Mouse (Mus musculus): ENCODE measurements around the gene Dhdh. TPM values are rescaled to one million over a fixed set of nuclear protein-coding genes. Genes with fewer than 3 reads are reported as not detected.

Gene Dhdh
- polyA plus RNA-seq, 1 experiment from 2014 or later = 3.2 TPM

DNA sequence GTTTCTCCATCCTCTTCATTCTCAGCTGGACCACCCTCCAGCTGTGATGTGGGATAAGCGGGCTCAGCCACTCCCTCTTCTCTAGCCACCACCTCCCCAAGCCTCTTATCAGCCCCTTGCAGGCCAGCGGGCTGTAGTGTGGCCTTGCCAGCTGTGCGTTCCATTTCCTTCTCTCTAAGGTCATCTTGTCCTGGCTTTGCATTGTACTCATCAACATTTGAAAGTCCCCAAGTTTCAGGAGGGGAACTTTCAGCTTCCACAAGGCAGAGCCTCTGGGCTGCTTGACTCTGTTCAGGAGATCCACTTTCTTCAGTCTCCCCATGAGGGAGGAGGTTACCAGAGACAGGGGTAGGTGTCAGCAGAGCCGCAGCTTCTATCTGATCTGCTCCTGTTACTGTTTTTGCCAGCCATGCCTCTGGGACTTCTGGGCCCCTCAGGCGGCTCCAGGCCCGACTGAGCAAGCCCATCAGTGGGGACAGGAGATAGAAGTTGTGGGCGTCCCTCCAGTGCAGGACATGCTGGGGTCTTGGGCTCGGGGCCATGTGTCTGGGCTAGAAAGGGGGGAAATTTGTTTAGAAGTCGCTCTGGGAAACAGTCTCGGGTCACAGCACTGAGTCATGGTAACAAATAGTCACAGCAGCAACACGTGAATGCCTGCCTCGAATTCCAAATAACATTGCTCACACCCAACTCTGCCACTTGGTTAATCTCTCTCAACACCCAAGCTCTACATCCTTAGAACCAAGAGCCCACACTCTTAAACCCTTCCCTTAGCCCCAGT, 36.4 kb upstream of the Dhdh start:
- peak overlapping the region; percentile 94 for H3K27ac ChIP-seq (replicated peaks; ENCODE audit: low read depth, low read length)
- H3K4me1 ChIP-seq (ENCODE audit: control insufficient read depth, insufficient read depth, low read length) = peaks cover 21% of the 10 kb centered on the region
- H3K4me2 ChIP-seq (ENCODE audit: low read depth, low read length) = peak overlapping the region; percentile 94
- H3K4me3 ChIP-seq (ENCODE audit: low read depth, low read length) = peak overlapping the region; percentile 77
- H3K9me3 ChIP-seq (ENCODE audit: control insufficient read depth, low read length) = no peaks in the 10 kb centered on the region
- H3K36me3 ChIP-seq (ENCODE audit: control insufficient read depth, insufficient read depth, low read length) = peaks cover 10% of the 10 kb centered on the region; the same call in 1 of the 2 replicates
- ATAC-seq (ENCODE audit: low read depth) = no peak
- WGBS = 25% methylated on average over 9 of the region's 12 CpGs
- no peak for DNase-seq (ENCODE audit: low spot score)
- no peaks in the 10 kb centered on the region for H3K27me3 ChIP-seq (replicated peaks; ENCODE audit: control insufficient read depth, insufficient read depth, low read length)
- H3K9ac ChIP-seq (ENCODE audit: low read depth, low read length) = peak overlapping the region; percentile 89

GRCm38 (mm10) chr7:45523678-45524170, 35.1 kb upstream of the Dhdh start:
- Histone ChIP-seq H3K27ac (replicated peaks; ENCODE audit: low read depth, low read length) (no peak overlapping the region), H3K4me3 (ENCODE audit: low read depth, low read length) (no peak overlapping the region), H3K4me2 (ENCODE audit: low read depth, low read length) (peak overlapping the region; percentile 13), H3K9me3 (ENCODE audit: control insufficient read depth, low read length) (no peaks in the 10 kb centered on the region), H3K36me3 (ENCODE audit: control insufficient read depth, insufficient read depth, low read length) (peaks cover 10% of the 10 kb centered on the region; the same call in 1 of the 2 replicates), H3K9ac (ENCODE audit: low read depth, low read length) (no peak overlapping the region), H3K27me3 (replicated peaks; ENCODE audit: control insufficient read depth, insufficient read depth, low read length) (no peaks in the 10 kb centered on the region), H3K4me1 (ENCODE audit: control insufficient read depth, insufficient read depth, low read length) (peaks cover 17% of the 10 kb centered on the region)
- DNase-seq (ENCODE audit: low spot score) (no peak), ATAC-seq (ENCODE audit: low read depth) (no peak)
- 88% methylated on average over 13 of the region's 13 CpGs for WGBS

GRCm38 (mm10) chr7:45522957-45523676, 34.5 kb upstream of the Dhdh start:
- no peak for ATAC-seq (ENCODE audit: low read depth)
- Histone ChIP-seq H3K27ac (replicated peaks; ENCODE audit: low read depth, low read length) (no peak overlapping the region), H3K4me1 (ENCODE audit: control insufficient read depth, insufficient read depth, low read length) (peaks cover 17% of the 10 kb centered on the region), H3K4me2 (ENCODE audit: low read depth, low read length) (peak overlapping the region; percentile 13), H3K36me3 (ENCODE audit: control insufficient read depth, insufficient read depth, low read length) (peaks cover 10% of the 10 kb centered on the region; the same call in 1 of the 2 replicates), H3K4me3 (ENCODE audit: low read depth, low read length) (no peak overlapping the region), H3K27me3 (replicated peaks; ENCODE audit: control insufficient read depth, insufficient read depth, low read length) (no peaks in the 10 kb centered on the region), H3K9ac (ENCODE audit: low read depth, low read length) (no peak overlapping the region), H3K9me3 (ENCODE audit: control insufficient read depth, low read length) (no peaks in the 10 kb centered on the region)
- no peak for DNase-seq (ENCODE audit: low spot score)
- WGBS = 67% methylated on average over 18 of the region's 18 CpGs

- H3K4me3 ChIP-seq (ENCODE audit: low read depth, low read length) = peak overlapping the region; percentile 42
- ATAC-seq (ENCODE audit: low read depth) (no peak), DNase-seq (ENCODE audit: low spot score) (no peak)
- H3K9ac ChIP-seq (ENCODE audit: low read depth, low read length) = peak overlapping the region; percentile 54; the same call in 1 of the 2 replicates
- peak overlapping the region; percentile 86 for H3K27ac ChIP-seq (replicated peaks; ENCODE audit: low read depth, low read length)
- H3K9me3 ChIP-seq (ENCODE audit: control insufficient read depth, low read length) = no peaks in the 10 kb centered on the region
- peak overlapping the region; percentile 53 for H3K4me2 ChIP-seq (ENCODE audit: low read depth, low read length)
- peaks cover 17% of the 10 kb centered on the region for H3K4me1 ChIP-seq (ENCODE audit: control insufficient read depth, insufficient read depth, low read length)
- WGBS = 58% methylated on average over 16 of the region's 16 CpGs
- H3K27me3 ChIP-seq (replicated peaks; ENCODE audit: control insufficient read depth, insufficient read depth, low read length) = no peaks in the 10 kb centered on the region
- peaks cover 10% of the 10 kb centered on the region; the same call in 1 of the 2 replicates for H3K36me3 ChIP-seq (ENCODE audit: control insufficient read depth, insufficient read depth, low read length)
These were observed 33.7 kb upstream of the Dhdh start for GRCm38 (mm10) chr7:45522194-45522752.

DNA sequence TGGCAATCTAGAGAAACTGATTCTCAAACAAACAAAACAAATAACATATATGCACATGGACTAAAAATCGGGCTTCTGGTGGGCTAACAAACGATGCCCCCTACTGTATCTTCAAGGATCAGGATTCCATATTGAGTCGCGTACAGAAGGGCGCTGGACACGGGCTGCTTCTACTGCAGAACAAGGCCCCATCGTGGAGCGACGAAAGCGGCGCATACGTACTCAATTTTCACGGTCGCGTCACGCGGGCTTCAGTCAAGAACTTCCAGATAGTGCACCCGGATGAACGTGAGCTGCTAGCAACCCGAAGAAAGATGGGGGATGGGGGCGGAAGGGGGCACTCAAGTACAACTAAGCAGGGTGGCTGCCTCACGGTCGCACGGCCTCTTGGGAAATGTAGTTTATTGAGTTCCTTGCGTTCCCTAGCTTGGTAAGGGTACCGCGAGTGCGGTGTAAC, 33.2 kb upstream of the Dhdh start:
- H3K9ac ChIP-seq (ENCODE audit: low read depth, low read length) = peak overlapping the region; percentile 54
- peak overlapping the region; percentile 42 for H3K4me3 ChIP-seq (ENCODE audit: low read depth, low read length)
- no peaks in the 10 kb centered on the region for H3K9me3 ChIP-seq (ENCODE audit: control insufficient read depth, low read length)
- ATAC-seq (ENCODE audit: low read depth) = peak; percentile 83
- peaks cover 10% of the 10 kb centered on the region; the same call in 1 of the 2 replicates for H3K36me3 ChIP-seq (ENCODE audit: control insufficient read depth, insufficient read depth, low read length)
- H3K4me1 ChIP-seq (ENCODE audit: control insufficient read depth, insufficient read depth, low read length) = peaks cover 17% of the 10 kb centered on the region
- peak overlapping the region; percentile 53 for H3K4me2 ChIP-seq (ENCODE audit: low read depth, low read length)
- peak overlapping the region; percentile 86 for H3K27ac ChIP-seq (replicated peaks; ENCODE audit: low read depth, low read length)
- peak; percentile 98 for DNase-seq (ENCODE audit: low spot score)
- H3K27me3 ChIP-seq (replicated peaks; ENCODE audit: control insufficient read depth, insufficient read depth, low read length) = no peaks in the 10 kb centered on the region
- under 1% methylated on average over 28 of the region's 28 CpGs for WGBS

- Histone ChIP-seq H3K4me2 (ENCODE audit: low read depth, low read length) (no peak overlapping the region), H3K36me3 (ENCODE audit: control insufficient read depth, insufficient read depth, low read length) (peaks cover 10% of the 10 kb centered on the region; the same call in 1 of the 2 replicates), H3K4me3 (ENCODE audit: low read depth, low read length) (no peak overlapping the region), H3K27ac (replicated peaks; ENCODE audit: low read depth, low read length) (no peak overlapping the region), H3K27me3 (replicated peaks; ENCODE audit: control insufficient read depth, insufficient read depth, low read length) (no peaks in the 10 kb centered on the region), H3K9ac (ENCODE audit: low read depth, low read length) (no peak overlapping the region), H3K9me3 (ENCODE audit: control insufficient read depth, low read length) (no peaks in the 10 kb centered on the region), H3K4me1 (ENCODE audit: control insufficient read depth, insufficient read depth, low read length) (peaks cover 17% of the 10 kb centered on the region)
- WGBS = 87% methylated on average over 7 of the region's 7 CpGs
- DNase-seq (ENCODE audit: low spot score) (no peak), ATAC-seq (ENCODE audit: low read depth) (no peak)
These were observed 32.0 kb upstream of the Dhdh start for GRCm38 (mm10) chr7:45520605-45521004.

DNA sequence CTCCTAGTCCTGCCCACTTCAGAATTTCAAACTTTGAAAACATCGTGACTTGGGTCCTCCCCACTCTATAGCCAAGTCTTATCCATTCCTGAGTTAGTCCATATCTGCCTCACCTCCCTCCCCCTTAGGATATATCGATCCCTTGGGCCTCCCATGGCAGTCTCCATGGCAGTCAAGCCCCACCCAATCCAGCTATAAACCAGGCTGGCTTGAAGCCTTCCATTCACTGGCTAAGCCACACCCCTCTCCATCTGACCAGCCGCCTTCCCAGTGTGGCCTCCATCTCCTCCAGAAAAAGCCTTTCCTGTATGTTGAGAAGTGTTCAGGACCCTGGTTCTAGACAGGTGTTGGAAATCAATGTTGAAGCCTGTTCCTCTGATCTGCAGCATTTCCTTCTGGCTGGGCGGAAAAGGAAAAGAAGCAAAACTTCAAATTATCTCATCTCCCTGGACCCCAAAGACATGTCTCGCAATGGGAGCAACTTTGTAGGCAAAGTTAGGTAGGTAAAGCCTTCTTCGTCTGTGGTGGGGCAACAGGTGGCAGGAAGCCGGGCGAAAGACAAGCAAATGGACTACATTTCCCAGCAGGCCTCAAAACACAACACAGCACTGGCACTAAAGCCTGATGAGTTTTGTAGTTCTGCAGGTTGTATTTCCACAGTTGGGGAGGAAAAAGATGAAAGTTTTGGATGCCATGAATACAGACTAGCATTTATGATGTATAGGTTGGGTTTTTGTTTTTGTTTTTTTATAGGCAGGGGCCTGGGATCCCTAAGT, 30.9 kb upstream of the Dhdh start:
- Histone ChIP-seq H3K27me3 (replicated peaks; ENCODE audit: control insufficient read depth, insufficient read depth, low read length) (no peaks in the 10 kb centered on the region), H3K27ac (replicated peaks; ENCODE audit: low read depth, low read length) (no peak overlapping the region), H3K9me3 (ENCODE audit: control insufficient read depth, low read length) (no peaks in the 10 kb centered on the region), H3K4me3 (ENCODE audit: low read depth, low read length) (no peak overlapping the region), H3K9ac (ENCODE audit: low read depth, low read length) (no peak overlapping the region), H3K4me2 (ENCODE audit: low read depth, low read length) (no peak overlapping the region), H3K36me3 (ENCODE audit: control insufficient read depth, insufficient read depth, low read length) (peaks cover 10% of the 10 kb centered on the region; the same call in 1 of the 2 replicates), H3K4me1 (ENCODE audit: control insufficient read depth, insufficient read depth, low read length) (peaks cover 7% of the 10 kb centered on the region; the same call in 1 of the 2 replicates)
- 80% methylated on average over 8 of the region's 8 CpGs for WGBS
- DNase-seq (ENCODE audit: low spot score) (no peak), ATAC-seq (ENCODE audit: low read depth) (no peak)

DNA sequence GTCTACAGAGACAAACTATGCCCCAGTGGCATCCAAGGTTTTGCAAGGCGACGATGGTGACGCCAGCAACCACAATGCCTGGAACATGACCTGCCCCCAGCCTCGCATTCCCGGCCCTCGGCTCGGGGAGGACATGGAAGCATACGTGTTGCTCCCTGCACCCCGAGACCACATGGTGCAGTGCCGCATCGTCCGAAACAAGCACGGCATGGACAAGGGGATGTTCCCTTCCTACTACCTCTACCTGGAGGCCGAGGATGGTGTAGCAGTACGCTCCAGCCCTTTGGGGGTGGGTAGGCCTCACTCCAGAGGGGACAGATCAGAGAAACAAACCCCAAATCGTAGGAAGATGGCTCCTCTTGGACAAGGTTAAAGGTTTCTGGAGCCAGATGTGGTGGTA, 30.0 kb upstream of the Dhdh start:
- Histone ChIP-seq H3K9ac (ENCODE audit: low read depth, low read length) (no peak overlapping the region), H3K4me1 (ENCODE audit: control insufficient read depth, insufficient read depth, low read length) (peaks cover 5% of the 10 kb centered on the region; the same call in 1 of the 2 replicates), H3K27ac (replicated peaks; ENCODE audit: low read depth, low read length) (no peak overlapping the region), H3K4me3 (ENCODE audit: low read depth, low read length) (no peak overlapping the region), H3K27me3 (replicated peaks; ENCODE audit: control insufficient read depth, insufficient read depth, low read length) (no peaks in the 10 kb centered on the region), H3K4me2 (ENCODE audit: low read depth, low read length) (no peak overlapping the region), H3K36me3 (ENCODE audit: control insufficient read depth, insufficient read depth, low read length) (peaks cover 10% of the 10 kb centered on the region; the same call in 1 of the 2 replicates), H3K9me3 (ENCODE audit: control insufficient read depth, low read length) (no peaks in the 10 kb centered on the region)
- 92% methylated on average over 16 of the region's 16 CpGs for WGBS
- DNase-seq (ENCODE audit: low spot score) (no peak), ATAC-seq (ENCODE audit: low read depth) (no peak)

All from embryonic facial prominence, embryonic 14.5 days (tissue).